Mouse (Mus musculus): Measurements from ENCODE around the gene Ubl4b.

DNA sequence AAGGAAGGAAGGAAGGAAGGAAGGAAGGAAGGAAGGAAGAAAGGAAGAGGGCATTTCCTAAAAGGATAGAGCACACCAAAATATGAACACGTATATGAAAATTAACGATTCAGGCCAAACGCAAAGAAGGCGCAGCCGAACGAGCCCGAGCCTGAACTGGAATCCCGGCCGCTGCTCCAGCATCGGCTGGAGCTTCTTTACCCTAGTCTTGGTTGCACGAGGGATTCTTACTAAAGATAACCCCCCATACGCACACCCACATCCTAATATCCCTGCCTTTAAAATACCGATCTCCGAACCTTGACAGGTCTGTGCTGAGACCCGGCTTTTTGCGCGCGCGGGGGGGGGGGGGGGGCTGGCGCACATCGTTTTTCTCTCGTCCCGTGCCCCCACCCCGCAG, 42.3 kb upstream of the Ubl4b start:
- no peak for TF ChIP-seq CTCF (IDR thresholded peaks at IDR 0.05; ENCODE audit: extremely low read depth, insufficient read depth, low read length)
- TF ChIP-seq POLR2A (IDR thresholded peaks at IDR 0.05; ENCODE audit: extremely low read depth, insufficient read depth, low read length), result no peak

Data from cortical plate, adult 2 months (tissue).